Mouse (Mus musculus): ENCODE results near the gene B4galt7. TPM values are rescaled to one million over a fixed set of nuclear protein-coding genes. Genes with fewer than 3 reads are reported as not detected.
"Not testable (repeated sequence)": the region's sequence is repeated elsewhere in the genome, so short reads cannot be mapped to it uniquely, and the experiment has no call there.

Gene B4galt7
- polyA plus RNA-seq, 1 experiment from 2014 or later: 21.8 TPM

- peak; percentile 86 for ATAC-seq (ENCODE audit: insufficient number of reproducible peaks, low FRiP score)
- WGBS: 5% methylated on average over 30 of the region's 30 CpGs
These were observed 35.0 kb downstream of the B4galt7 start, which contains the start of gene Ddx46 for GRCm38 (mm10) chr13:55634639-55635127. Gene Ddx46, plus strand, starts transcription at chr13:55635027.

GRCm38 (mm10) chr13:55635146-55635571 lies 35.5 kb downstream of the B4galt7 start:
- Histone ChIP-seq H3K4me3 (peak overlapping the region; percentile 99), H3K36me3 (peaks cover 55% of the 10 kb centered on the region), H3K9ac (peak overlapping the region; percentile 97), H3K4me2 (peak overlapping the region; percentile 93), H3K9me3 (replicated peaks) (no peaks in the 10 kb centered on the region), H3K27ac (ENCODE audit: poor library complexity, severe bottlenecking) (no peak overlapping the region), H3K27me3 (replicated peaks) (no peaks in the 10 kb centered on the region), H3K4me1 (replicated peaks) (peaks cover 11% of the 10 kb centered on the region)
- peak; percentile 52 for ATAC-seq (ENCODE audit: insufficient number of reproducible peaks, low FRiP score)
- WGBS: 0% methylated on average over 31 of the region's 40 CpGs

More at GRCm38 (mm10) chr13:55634639-55635127, 35.0 kb downstream of the B4galt7 start, which contains the start of gene Ddx46:
- H3K27me3 ChIP-seq (replicated peaks): no peaks in the 10 kb centered on the region
- peaks cover 11% of the 10 kb centered on the region for H3K4me1 ChIP-seq (replicated peaks)
- peak within 1 kb of the TSS; percentile 99 for H3K4me3 ChIP-seq
- H3K4me2 ChIP-seq: peak within 1 kb of the TSS; percentile 93
- no peak within 1 kb of the TSS for H3K27ac ChIP-seq (ENCODE audit: poor library complexity, severe bottlenecking)
- no peaks in the 10 kb centered on the region for H3K9me3 ChIP-seq (replicated peaks)
- peak within 1 kb of the TSS; percentile 97 for H3K9ac ChIP-seq
- H3K36me3 ChIP-seq: peaks cover 53% of the 10 kb centered on the region

GRCm38 (mm10) chr13:55636185-55636983 lies 36.7 kb downstream of the B4galt7 start:
- H3K4me2 ChIP-seq: peak overlapping the region; percentile 93
- peaks cover 11% of the 10 kb centered on the region for H3K4me1 ChIP-seq (replicated peaks)
- H3K27ac ChIP-seq (ENCODE audit: poor library complexity, severe bottlenecking): no peak overlapping the region
- no peaks in the 10 kb centered on the region for H3K9me3 ChIP-seq (replicated peaks)
- no peaks in the 10 kb centered on the region for H3K27me3 ChIP-seq (replicated peaks)
- no peak overlapping the region; the same call in 1 of the 2 replicates for H3K9ac ChIP-seq
- peaks cover 54% of the 10 kb centered on the region for H3K36me3 ChIP-seq
- no peak for ATAC-seq (ENCODE audit: insufficient number of reproducible peaks, low FRiP score)
- peak overlapping the region; percentile 99; the same call in 1 of the 2 replicates for H3K4me3 ChIP-seq
- 83% methylated on average over 14 of the region's 14 CpGs for WGBS

- H3K9me3 ChIP-seq (replicated peaks); ATAC-seq (ENCODE audit: insufficient number of reproducible peaks, low FRiP score); H3K27me3 ChIP-seq (replicated peaks); H3K9ac ChIP-seq; H3K4me3 ChIP-seq; H3K4me1 ChIP-seq (replicated peaks); H3K27ac ChIP-seq (ENCODE audit: poor library complexity, severe bottlenecking); H3K4me2 ChIP-seq: not testable (repeated sequence)
- peaks cover 53% of the 10 kb centered on the region for H3K36me3 ChIP-seq
- 42% methylated on average over 8 of the region's 8 CpGs for whole genome bisulfite sequencing
These were observed 40.8 kb downstream of the B4galt7 start for GRCm38 (mm10) chr13:55640480-55640879.

- Histone ChIP-seq H3K4me1 (replicated peaks) (no peaks in the 10 kb centered on the region), H3K4me2 (no peak overlapping the region), H3K9me3 (replicated peaks) (no peaks in the 10 kb centered on the region), H3K4me3 (no peak overlapping the region), H3K27ac (ENCODE audit: poor library complexity, severe bottlenecking) (no peak overlapping the region), H3K9ac (no peak overlapping the region), H3K36me3 (peaks cover 71% of the 10 kb centered on the region), H3K27me3 (replicated peaks) (no peaks in the 10 kb centered on the region)
- WGBS: 93% methylated on average over 2 of the region's 2 CpGs
- ATAC-seq (ENCODE audit: insufficient number of reproducible peaks, low FRiP score): no peak
These were observed 44.8 kb downstream of the B4galt7 start for GRCm38 (mm10) chr13:55644525-55644924.

- no peak for ATAC-seq (ENCODE audit: insufficient number of reproducible peaks, low FRiP score)
- Histone ChIP-seq H3K27ac (ENCODE audit: poor library complexity, severe bottlenecking) (no peak overlapping the region), H3K9me3 (replicated peaks) (no peaks in the 10 kb centered on the region), H3K4me1 (replicated peaks) (no peaks in the 10 kb centered on the region), H3K9ac (no peak overlapping the region), H3K27me3 (replicated peaks) (no peaks in the 10 kb centered on the region), H3K4me3 (no peak overlapping the region), H3K4me2 (no peak overlapping the region), H3K36me3 (peaks cover 97% of the 10 kb centered on the region)
- WGBS: 93% methylated on average over 12 of the region's 12 CpGs
These were observed 50.4 kb downstream of the B4galt7 start for GRCm38 (mm10) chr13:55650098-55650497.

- Histone ChIP-seq H3K4me1 (replicated peaks) (no peaks in the 10 kb centered on the region), H3K9ac (no peak overlapping the region), H3K27me3 (replicated peaks) (no peaks in the 10 kb centered on the region), H3K27ac (ENCODE audit: poor library complexity, severe bottlenecking) (no peak overlapping the region), H3K36me3 (peaks cover 98% of the 10 kb centered on the region), H3K9me3 (replicated peaks) (no peaks in the 10 kb centered on the region), H3K4me3 (no peak overlapping the region), H3K4me2 (no peak overlapping the region)
- ATAC-seq (ENCODE audit: insufficient number of reproducible peaks, low FRiP score): no peak
- 87% methylated on average over 6 of the region's 6 CpGs for WGBS
These were observed 51.3 kb downstream of the B4galt7 start for GRCm38 (mm10) chr13:55650980-55651379.

Other genes with a start within 250 kb of the B4galt7 start
- 105 and 106 TPM in 2 replicates for gene Lman2, start 237.1 kb upstream of the B4galt7 start, polyA plus RNA-seq (2016; fragmentation: Nextera tagmentation; extraction: Ambion mirVana)
- gene Rgs14, start 230.2 kb upstream of the B4galt7 start, polyA plus RNA-seq (2016; fragmentation: Nextera tagmentation; extraction: Ambion mirVana): 0.42 and 0.52 TPM in 2 replicates
- not detected in 2 replicates for gene Slc34a1, start 201.7 kb upstream of the B4galt7 start, polyA plus RNA-seq (2016; fragmentation: Nextera tagmentation; extraction: Ambion mirVana)
- not detected in 2 replicates for gene Pfn3, start 184.7 kb upstream of the B4galt7 start, polyA plus RNA-seq (2016; fragmentation: Nextera tagmentation; extraction: Ambion mirVana)
- gene F12, start 173.1 kb upstream of the B4galt7 start, polyA plus RNA-seq (2016; fragmentation: Nextera tagmentation; extraction: Ambion mirVana): 0.96 TPM in 1 of 2 replicates, not detected in the other
- 27.6 and 29.1 TPM in 2 replicates for gene Grk6, start 154.8 kb upstream of the B4galt7 start, polyA plus RNA-seq (2016; fragmentation: Nextera tagmentation; extraction: Ambion mirVana)
- gene Prr7, start 135.6 kb upstream of the B4galt7 start, polyA plus RNA-seq (2016; fragmentation: Nextera tagmentation; extraction: Ambion mirVana): 0.41 TPM in 1 of 2 replicates, not detected in the other
- 101 TPM in 2 replicates for gene Dbn1, start 111.8 kb upstream of the B4galt7 start, polyA plus RNA-seq (2016; fragmentation: Nextera tagmentation; extraction: Ambion mirVana)
- gene Pdlim7, start 86.2 kb upstream of the B4galt7 start, polyA plus RNA-seq (2016; fragmentation: Nextera tagmentation; extraction: Ambion mirVana): 427 and 428 TPM in 2 replicates
- gene Dok3, start 70.6 kb upstream of the B4galt7 start, polyA plus RNA-seq (2016; fragmentation: Nextera tagmentation; extraction: Ambion mirVana): 1.4 and 1.7 TPM in 2 replicates
- gene Ddx41, start 63.2 kb upstream of the B4galt7 start, polyA plus RNA-seq (2016; fragmentation: Nextera tagmentation; extraction: Ambion mirVana): 30.8 and 34.8 TPM in 2 replicates
- gene Fam193b, start 28.8 kb upstream of the B4galt7 start, polyA plus RNA-seq (2016; fragmentation: Nextera tagmentation; extraction: Ambion mirVana): 24.3 and 24.4 TPM in 2 replicates
- gene Tmed9, start 26.2 kb upstream of the B4galt7 start, polyA plus RNA-seq (2016; fragmentation: Nextera tagmentation; extraction: Ambion mirVana): 133 and 141 TPM in 2 replicates
- 34.7 and 35.8 TPM in 2 replicates for gene Caml, start 23.1 kb downstream of the B4galt7 start, polyA plus RNA-seq (2016; fragmentation: Nextera tagmentation; extraction: Ambion mirVana)
- 25.4 and 27.0 TPM in 2 replicates for gene Ddx46, start 35.1 kb downstream of the B4galt7 start, polyA plus RNA-seq (2016; fragmentation: Nextera tagmentation; extraction: Ambion mirVana)
- 76.3 and 77.1 TPM in 2 replicates for gene B230219D22Rik, start 93.2 kb downstream of the B4galt7 start, polyA plus RNA-seq (2016; fragmentation: Nextera tagmentation; extraction: Ambion mirVana)
- 63.7 and 67.4 TPM in 2 replicates for gene Txndc15, start 114.8 kb downstream of the B4galt7 start, polyA plus RNA-seq (2016; fragmentation: Nextera tagmentation; extraction: Ambion mirVana)
- gene Pcbd2, start 127.5 kb downstream of the B4galt7 start, polyA plus RNA-seq (2016; fragmentation: Nextera tagmentation; extraction: Ambion mirVana): 60.3 and 60.8 TPM in 2 replicates
- not detected in 2 replicates for gene Catsper3, start 184.7 kb downstream of the B4galt7 start, polyA plus RNA-seq (2016; fragmentation: Nextera tagmentation; extraction: Ambion mirVana)
- gene Pitx1, start 236.3 kb downstream of the B4galt7 start, polyA plus RNA-seq (2016; fragmentation: Nextera tagmentation; extraction: Ambion mirVana): 0.54 and 0.87 TPM in 2 replicates

Data from heart, embryonic 12.5 days (tissue).